Mouse (Mus musculus) MEL (cell line): ENCODE results near the gene Efna5.

Source experiments
- CHD2 ChIP-seq: IDR thresholded peaks from 2 replicates; pipeline ENCODE4 v1.6.1; 2011; ENCODE audit warnings: low read length, improper control_type of control experiment
- CTCF ChIP-seq, 3 experiments: IDR thresholded peaks in 2 of 3; conservative IDR thresholded peaks in 1 of 3; 2 replicates each; pipeline ENCODE4 v1.5.1; 2011 to 2012; ENCODE audit warnings: low read length in 3 of 3, low read depth in 2 of 3, mild to moderate bottlenecking in 2 of 3, improper control_type of control experiment in 1 of 3, inconsistent platforms in 1 of 3, mixed read lengths in 1 of 3, moderate library complexity in 1 of 3; ENCODE audit not compliant: control insufficient read depth in 1 of 3, insufficient read depth in 1 of 3, poor library complexity in 1 of 3, severe bottlenecking in 1 of 3
- MAFK ChIP-seq: IDR thresholded peaks from 2 replicates; pipeline ENCODE4 v1.6.1; 2011; ENCODE audit warnings: low read depth, mild to moderate bottlenecking, low read length, improper control_type of control experiment, borderline replicate concordance
- POLR2A ChIP-seq, 2 experiments: IDR thresholded peaks; 2 replicates each; pipeline ENCODE4 v1.6.1; 2011 to 2012; ENCODE audit warnings: low read length in 2 of 2, mild to moderate bottlenecking in 2 of 2, control low read depth in 1 of 2, improper control_type of control experiment in 1 of 2, low read depth in 1 of 2, moderate library complexity in 1 of 2; ENCODE audit not compliant: control insufficient read depth in 1 of 2, insufficient read depth in 1 of 2, poor library complexity in 1 of 2
- UBTF ChIP-seq: IDR thresholded peaks from 2 replicates; pipeline ENCODE4 v1.6.1; 2012; ENCODE audit warnings: low read depth, mild to moderate bottlenecking, inconsistent platforms, low read length, improper control_type of control experiment, moderate library complexity, borderline replicate concordance; ENCODE audit not compliant: insufficient read depth

GRCm38 (mm10) chr17:62785781-62786601 lies 95.1 kb downstream of the Efna5 start:
- TF ChIP-seq CTCF (IDR thresholded peaks at IDR 0.05 in 2 of 3, conservative IDR thresholded peaks at IDR 0.05 in 1 of 3; ENCODE audit: control insufficient read depth in 1 of 3, insufficient read depth in 1 of 3, low read depth in 2 of 3, low read length in 3 of 3, poor library complexity in 1 of 3, severe bottlenecking in 1 of 3) = no peak
- TF ChIP-seq POLR2A (IDR thresholded peaks at IDR 0.05; ENCODE audit: control insufficient read depth in 1 of 2, insufficient read depth in 1 of 2, low read depth in 1 of 2, low read length in 2 of 2, poor library complexity in 1 of 2) = no peak
- TF ChIP-seq CHD2 = no peak
- no peak for TF ChIP-seq MAFK
- no peak for TF ChIP-seq UBTF
